Mouse (Mus musculus) liver, adult 2 months (tissue): Measurements from ENCODE around the gene Arhgef3.

Experiments used
- CTCF ChIP-seq: fragments of 200-500 bp; IDR thresholded peaks from 2 replicates; pipeline ENCODE4 v1.5.1; 2011; ENCODE audit warnings: low read depth, low read length, control low read depth
- POLR2A ChIP-seq: fragments of 200-500 bp; IDR thresholded peaks from 2 replicates; pipeline ENCODE4 v1.6.1; 2011; ENCODE audit warnings: low read length, control low read depth; ENCODE audit not compliant: insufficient read depth; ENCODE audit errors: extremely low read depth

DNA sequence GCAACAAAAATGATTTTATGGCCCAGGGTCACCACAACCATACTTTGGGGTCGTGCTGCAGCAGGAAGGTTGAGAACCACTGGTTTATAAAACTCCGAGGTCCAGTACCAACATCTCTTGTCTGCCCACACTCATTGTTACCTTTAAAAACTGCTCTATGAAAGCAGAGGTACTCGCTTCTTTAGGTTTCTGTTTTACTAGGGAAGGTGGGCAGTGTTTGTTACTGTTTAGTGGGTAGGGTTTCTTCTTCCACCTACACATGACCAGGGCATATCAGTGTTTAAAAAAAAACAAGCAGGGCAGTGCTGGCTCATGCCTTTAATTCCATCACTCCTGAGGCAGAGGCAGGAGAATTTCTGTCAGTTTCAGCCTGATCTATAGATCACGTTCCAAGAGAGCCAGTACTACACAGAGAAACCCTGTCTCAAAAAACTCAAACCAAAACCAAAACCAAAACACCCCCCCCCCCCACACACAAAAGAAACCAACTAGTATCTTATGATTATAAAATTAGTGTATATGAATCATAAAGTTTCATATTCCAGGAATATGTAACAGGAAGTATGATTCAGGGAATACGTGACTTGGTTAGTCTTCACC lies 83.9 kb downstream of the Arhgef3 start:
- no peak for TF ChIP-seq CTCF
- no peak for TF ChIP-seq POLR2A
